Mouse (Mus musculus): ENCODE data around the gene Fam83g. TPM values are rescaled to one million over a fixed set of nuclear protein-coding genes. Genes with fewer than 3 reads are reported as not detected.
A peak's percentile ranks its signal among the peaks of the same experiment; 100 is the strongest.

The Fam83g gene
- polyA plus RNA-seq, 1 experiment: 7.5 TPM

DNA sequence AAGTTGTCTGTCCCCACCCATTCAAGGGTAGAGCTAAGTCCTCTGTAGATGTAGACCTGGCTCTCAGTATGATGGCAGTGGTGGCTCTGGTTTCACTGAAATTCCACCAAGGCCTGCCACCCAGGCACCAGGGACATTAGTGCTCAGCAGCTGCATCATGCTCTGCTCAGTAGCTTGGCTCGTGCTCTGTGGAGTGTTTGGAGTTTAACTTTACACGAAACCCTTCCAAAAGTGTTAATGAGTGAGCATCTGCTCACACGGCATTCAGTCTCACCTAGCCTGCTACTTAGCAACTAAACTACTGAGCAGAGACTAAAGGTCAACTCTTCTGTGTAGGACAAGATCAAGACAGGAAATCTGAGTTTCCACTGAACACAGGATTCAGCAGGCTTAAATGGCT is 36.7 kb downstream of the Fam83g start, which contains the start of gene Slc5a10:
TSS of gene Slc5a10 (minus strand) at position 191 of the 400 bp plus-strand sequence.
- TF ChIP-seq POLR2A (IDR thresholded peaks at IDR 0.05; ENCODE audit: borderline replicate concordance, extremely low read depth, low read depth, low read length): no peak
- no peak for TF ChIP-seq CTCF (IDR thresholded peaks at IDR 0.05; ENCODE audit: insufficient read depth, low read length)
- Histone ChIP-seq H3K4me3 (replicated peaks; ENCODE audit: extremely low read depth, low read depth, low read length) (no peak within 1 kb of the TSS), H3K4me1 (ENCODE audit: control insufficient read depth, insufficient read depth, low read length) (no peaks in the 10 kb centered on the region)
- DNase-seq: no peak
- 78% methylated on average over 3 of the region's 3 CpGs for WGBS

- no peak for DNase-seq
- 77% methylated on average over 5 of the region's 5 CpGs for WGBS
- Histone ChIP-seq H3K4me3 (replicated peaks; ENCODE audit: extremely low read depth, low read depth, low read length) (no peak overlapping the region), H3K4me1 (ENCODE audit: control insufficient read depth, insufficient read depth, low read length) (no peaks in the 10 kb centered on the region)
- TF ChIP-seq POLR2A (IDR thresholded peaks at IDR 0.05; ENCODE audit: borderline replicate concordance, extremely low read depth, low read depth, low read length) (no peak), CTCF (IDR thresholded peaks at IDR 0.05; ENCODE audit: insufficient read depth, low read length) (no peak)
Measured at GRCm38 (mm10) chr11:61722077-61722476, 38.2 kb downstream of the Fam83g start.

DNA sequence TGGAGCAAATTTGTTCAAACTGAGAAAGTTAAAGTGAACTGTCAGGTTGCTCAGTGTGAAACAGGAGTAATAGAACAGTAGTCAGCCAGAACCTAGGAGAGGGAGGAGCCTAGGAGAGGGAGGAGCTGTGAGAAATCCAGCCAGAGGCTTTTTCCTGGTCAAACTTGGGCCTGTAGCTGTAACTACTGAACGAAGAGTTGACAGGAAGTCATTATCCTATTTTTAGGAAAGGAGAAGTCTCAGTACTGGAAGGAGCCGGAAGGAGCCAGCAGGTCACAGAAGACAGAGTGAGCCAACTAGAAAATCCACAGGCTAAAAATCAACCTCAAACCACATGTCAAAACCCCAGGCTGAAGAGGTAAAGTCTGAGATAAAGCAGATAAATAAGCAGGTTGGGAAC is 44.1 kb downstream of the Fam83g start:
- no peak for DNase-seq
- Histone ChIP-seq H3K4me3 (replicated peaks; ENCODE audit: extremely low read depth, low read depth, low read length) (no peak overlapping the region), H3K4me1 (ENCODE audit: control insufficient read depth, insufficient read depth, low read length) (no peaks in the 10 kb centered on the region)
- TF ChIP-seq POLR2A (IDR thresholded peaks at IDR 0.05; ENCODE audit: borderline replicate concordance, extremely low read depth, low read depth, low read length) (no peak), CTCF (IDR thresholded peaks at IDR 0.05; ENCODE audit: insufficient read depth, low read length) (no peak)
- WGBS: 18% methylated on average over 2 of the region's 2 CpGs

DNA sequence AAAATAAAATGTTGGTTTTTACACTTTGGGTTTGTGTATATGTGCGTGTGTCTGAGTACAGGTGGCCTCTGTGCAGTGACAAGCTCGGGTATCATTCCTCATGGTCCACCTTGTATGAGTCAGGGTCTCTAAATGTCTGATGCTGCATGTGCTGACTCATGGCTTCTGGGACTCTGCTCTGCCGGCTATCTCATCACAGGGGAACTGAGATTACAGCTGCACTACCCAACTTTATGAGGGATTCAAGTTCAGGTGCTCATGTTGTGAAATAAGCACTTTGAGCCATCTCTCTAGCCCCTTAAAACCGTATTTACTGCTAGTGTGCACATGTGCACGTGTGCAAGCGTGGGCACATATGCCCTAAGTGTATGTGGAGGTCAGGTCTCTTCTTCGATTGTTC is 48.8 kb downstream of the Fam83g start:
- Histone ChIP-seq H3K4me3 (replicated peaks; ENCODE audit: extremely low read depth, low read depth, low read length) (no peak overlapping the region), H3K4me1 (ENCODE audit: control insufficient read depth, insufficient read depth, low read length) (no peaks in the 10 kb centered on the region)
- WGBS: 85% methylated on average over 7 of the region's 7 CpGs
- TF ChIP-seq CTCF (IDR thresholded peaks at IDR 0.05; ENCODE audit: insufficient read depth, low read length): no peak
- no peak for TF ChIP-seq POLR2A (IDR thresholded peaks at IDR 0.05; ENCODE audit: borderline replicate concordance, extremely low read depth, low read depth, low read length)
- no peak for DNase-seq

DNA sequence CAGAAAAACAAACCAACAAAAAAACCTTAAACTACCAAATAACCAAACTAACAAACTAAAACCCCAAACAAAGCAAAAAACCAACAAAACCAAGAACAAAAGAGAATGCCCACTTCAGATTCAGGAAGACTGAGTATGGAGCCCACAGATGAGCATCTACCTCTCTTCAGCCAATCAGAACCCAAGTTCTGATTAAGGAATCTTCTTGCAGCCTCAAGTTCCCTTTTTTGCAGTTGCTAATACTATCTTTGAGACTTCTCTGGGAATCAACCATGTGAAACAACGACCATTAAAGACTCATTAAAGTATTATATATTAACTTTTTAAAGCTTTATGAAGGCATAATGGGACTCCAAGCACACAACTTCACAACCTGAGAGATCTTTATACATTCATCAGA is 53.4 kb downstream of the Fam83g start:
- Histone ChIP-seq H3K4me1 (ENCODE audit: control insufficient read depth, insufficient read depth, low read length) (no peaks in the 10 kb centered on the region), H3K4me3 (replicated peaks; ENCODE audit: extremely low read depth, low read depth, low read length) (no peak overlapping the region)
- DNase-seq: no peak
- 85% methylated on average over 1 of the region's 1 CpGs for WGBS
- TF ChIP-seq POLR2A (IDR thresholded peaks at IDR 0.05; ENCODE audit: borderline replicate concordance, extremely low read depth, low read depth, low read length) (no peak), CTCF (IDR thresholded peaks at IDR 0.05; ENCODE audit: insufficient read depth, low read length) (no peak)

DNA sequence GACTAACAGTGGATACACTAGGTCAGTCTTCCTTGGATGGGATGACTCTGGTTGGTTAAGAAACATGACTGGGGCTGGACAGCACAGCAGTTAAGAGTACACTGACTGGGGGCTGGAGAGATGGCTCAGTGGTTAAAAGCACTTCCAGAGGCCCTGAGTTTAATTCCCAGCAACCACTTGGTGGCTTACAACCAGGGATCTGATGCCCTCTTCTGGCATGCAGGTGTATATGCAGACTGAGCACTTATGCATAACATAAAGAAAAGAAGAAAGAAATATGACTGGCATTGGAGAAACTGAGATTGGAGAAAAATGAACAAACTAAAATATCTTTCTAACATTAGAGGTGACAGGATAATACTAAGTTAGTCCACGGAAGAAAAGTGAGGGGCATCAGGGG is 56.6 kb downstream of the Fam83g start:
- no peak overlapping the region for H3K4me3 ChIP-seq (replicated peaks; ENCODE audit: extremely low read depth, low read depth, low read length)
- no peak for TF ChIP-seq POLR2A (IDR thresholded peaks at IDR 0.05; ENCODE audit: borderline replicate concordance, extremely low read depth, low read depth, low read length)
- TF ChIP-seq CTCF (IDR thresholded peaks at IDR 0.05; ENCODE audit: insufficient read depth, low read length): no peak
- DNase-seq: no peak
- H3K4me1 ChIP-seq (ENCODE audit: control insufficient read depth, insufficient read depth, low read length): no peaks in the 10 kb centered on the region; the same call in 1 of the 2 replicates
- 94% methylated on average over 1 of the region's 1 CpGs for WGBS

DNA sequence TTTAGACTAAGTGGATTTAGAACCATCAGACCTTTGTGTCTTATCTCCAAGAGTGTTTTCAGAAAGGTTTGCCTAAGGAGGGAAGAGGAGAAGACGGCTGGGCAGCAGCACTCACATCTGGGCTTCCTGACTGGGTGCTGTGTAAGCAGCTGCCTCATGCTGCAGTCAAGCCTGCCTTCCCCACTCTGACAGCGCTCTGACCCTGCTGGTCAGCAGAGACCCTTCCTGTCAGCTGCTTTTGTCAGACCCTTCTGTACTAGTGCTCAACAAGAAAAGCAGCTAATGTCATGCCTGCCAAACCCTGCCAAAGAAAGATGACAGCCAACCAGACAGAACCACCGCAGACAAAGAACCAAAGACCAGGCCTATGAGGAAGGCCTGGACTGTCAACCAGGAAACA is 59.9 kb downstream of the Fam83g start:
- WGBS: 83% methylated on average over 3 of the region's 3 CpGs
- no peak for TF ChIP-seq CTCF (IDR thresholded peaks at IDR 0.05; ENCODE audit: insufficient read depth, low read length)
- no peak for TF ChIP-seq POLR2A (IDR thresholded peaks at IDR 0.05; ENCODE audit: borderline replicate concordance, extremely low read depth, low read depth, low read length)
- no peak for DNase-seq
- H3K4me3 ChIP-seq (replicated peaks; ENCODE audit: extremely low read depth, low read depth, low read length): no peak overlapping the region
- no peaks in the 10 kb centered on the region; the same call in 1 of the 2 replicates for H3K4me1 ChIP-seq (ENCODE audit: control insufficient read depth, insufficient read depth, low read length)

DNA sequence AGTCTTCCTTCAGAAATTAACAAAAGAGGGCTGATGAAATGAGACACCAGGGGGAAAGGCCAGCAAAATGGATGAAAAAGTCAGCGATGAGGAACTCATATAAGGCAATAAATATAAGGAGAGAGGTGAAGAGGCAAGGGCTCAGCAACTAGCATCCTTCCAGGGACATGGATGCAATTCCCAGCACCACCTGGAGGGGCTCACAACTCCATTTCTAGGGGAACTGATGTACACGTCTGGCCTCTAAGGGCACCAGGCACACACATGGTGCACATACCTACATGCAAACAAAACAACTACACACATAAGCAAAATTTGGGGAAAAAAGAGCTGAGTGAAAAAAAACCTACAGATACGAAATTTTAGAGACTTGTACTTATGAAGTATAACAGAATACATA is 60.6 kb downstream of the Fam83g start:
- Histone ChIP-seq H3K4me1 (ENCODE audit: control insufficient read depth, insufficient read depth, low read length) (no peaks in the 10 kb centered on the region; the same call in 1 of the 2 replicates), H3K4me3 (replicated peaks; ENCODE audit: extremely low read depth, low read depth, low read length) (no peak overlapping the region)
- DNase-seq: no peak
- TF ChIP-seq POLR2A (IDR thresholded peaks at IDR 0.05; ENCODE audit: borderline replicate concordance, extremely low read depth, low read depth, low read length) (no peak), CTCF (IDR thresholded peaks at IDR 0.05; ENCODE audit: insufficient read depth, low read length) (peak; percentile 6; the same call in 1 of the 2 replicates)
- WGBS: 76% methylated on average over 3 of the region's 3 CpGs

- TF ChIP-seq POLR2A (IDR thresholded peaks at IDR 0.05; ENCODE audit: borderline replicate concordance, extremely low read depth, low read depth, low read length): no peak
- TF ChIP-seq CTCF (IDR thresholded peaks at IDR 0.05; ENCODE audit: insufficient read depth, low read length): no peak
- H3K4me1 ChIP-seq (ENCODE audit: control insufficient read depth, insufficient read depth, low read length): no peaks in the 10 kb centered on the region; the same call in 1 of the 2 replicates
- no peak for DNase-seq
- 94% methylated on average over 9 of the region's 9 CpGs for WGBS
- no peak overlapping the region for H3K4me3 ChIP-seq (replicated peaks; ENCODE audit: extremely low read depth, low read depth, low read length)
Measured at GRCm38 (mm10) chr11:61745781-61746180, 61.9 kb downstream of the Fam83g start.

- Histone ChIP-seq H3K4me1 (ENCODE audit: control insufficient read depth, insufficient read depth, low read length) (no peaks in the 10 kb centered on the region; the same call in 1 of the 2 replicates), H3K4me3 (replicated peaks; ENCODE audit: extremely low read depth, low read depth, low read length) (no peak overlapping the region)
- no peak for DNase-seq
- 55% methylated on average over 3 of the region's 3 CpGs for WGBS
- no peak for TF ChIP-seq CTCF (IDR thresholded peaks at IDR 0.05; ENCODE audit: insufficient read depth, low read length)
- TF ChIP-seq POLR2A (IDR thresholded peaks at IDR 0.05; ENCODE audit: borderline replicate concordance, extremely low read depth, low read depth, low read length): no peak
Measured at GRCm38 (mm10) chr11:61747161-61747560, 63.3 kb downstream of the Fam83g start.

Measured in lung, adult 2 months (tissue).